Mouse (Mus musculus) heart, embryonic 13.5 days (tissue): ENCODE measurements around the gene Gm49661. TPM values are rescaled to one million over a fixed set of nuclear protein-coding genes. Genes with fewer than 3 reads are reported as not detected.

Experiments used
- ATAC-seq: fragments of 200-750 bp; cut with Nextera tagmentation; 2 replicates; pipeline ENCODE4 v1.8.0; 2017; ENCODE audit warnings: moderate TSS enrichment; ENCODE audit not compliant: insufficient number of reproducible peaks, low FRiP score, low TSS enrichment; ENCODE audit errors: extremely low read depth
- H3K27ac ChIP-seq: fragments of 300-500 bp; sonication (generic); replicated peaks from 2 replicates; pipeline ENCODE4 v1.5.1; 2015; ENCODE audit warnings: moderate library complexity, mild to moderate bottlenecking, inconsistent platforms
- H3K27me3 ChIP-seq: fragments of 300-500 bp; sonication (generic); replicated peaks from 2 replicates; pipeline ENCODE4 v1.6.1; 2015; ENCODE audit warnings: mild to moderate bottlenecking, inconsistent platforms
- H3K36me3 ChIP-seq: fragments of 300-500 bp; sonication (generic); 2 replicates; pipeline ENCODE4 v1.6.1; 2015; ENCODE audit warnings: mild to moderate bottlenecking, inconsistent platforms
- H3K4me1 ChIP-seq: fragments of 300-500 bp; sonication (generic); 2 replicates; pipeline ENCODE4 v1.6.1; 2015; ENCODE audit warnings: inconsistent platforms
- H3K4me2 ChIP-seq: fragments of 300-500 bp; sonication (generic); 2 replicates; pipeline ENCODE4 v1.6.1; 2015; ENCODE audit warnings: inconsistent platforms, mild to moderate bottlenecking, moderate library complexity
- H3K4me3 ChIP-seq: fragments of 300-500 bp; sonication (generic); 2 replicates; pipeline ENCODE4 v1.5.1; 2015; ENCODE audit warnings: moderate library complexity, mild to moderate bottlenecking, inconsistent platforms
- H3K9ac ChIP-seq: fragments of 300-500 bp; sonication (generic); 2 replicates; pipeline ENCODE4 v1.6.1; 2015; ENCODE audit warnings: inconsistent platforms, mild to moderate bottlenecking, moderate library complexity
- H3K9me3 ChIP-seq: fragments of 300-500 bp; sonication (generic); 2 replicates; pipeline ENCODE4 v1.6.1; 2016; ENCODE audit warnings: inconsistent platforms
- WGBS: fragments of 180-500 bp; shearing (Covaris S2); methylation state at CpG from one replicate; pipeline ENCODE4 v1.1.7; 2015; ENCODE audit warnings: mixed read lengths; 5-methylcytosine and 5-hydroxymethylcytosine counted together
- polyA plus RNA-seq: library from polyadenylated mRNA; unstranded; fragments of >200 nt; fragmentation: Nextera tagmentation; extraction: Ambion mirVana; gene quantifications from 2 replicates; pipeline ENCODE4 v1.2.1, GENCODE M21; 2015

The Gm49661 gene
- polyA plus RNA-seq, 1 experiment from 2014 or later, result not detected

DNA sequence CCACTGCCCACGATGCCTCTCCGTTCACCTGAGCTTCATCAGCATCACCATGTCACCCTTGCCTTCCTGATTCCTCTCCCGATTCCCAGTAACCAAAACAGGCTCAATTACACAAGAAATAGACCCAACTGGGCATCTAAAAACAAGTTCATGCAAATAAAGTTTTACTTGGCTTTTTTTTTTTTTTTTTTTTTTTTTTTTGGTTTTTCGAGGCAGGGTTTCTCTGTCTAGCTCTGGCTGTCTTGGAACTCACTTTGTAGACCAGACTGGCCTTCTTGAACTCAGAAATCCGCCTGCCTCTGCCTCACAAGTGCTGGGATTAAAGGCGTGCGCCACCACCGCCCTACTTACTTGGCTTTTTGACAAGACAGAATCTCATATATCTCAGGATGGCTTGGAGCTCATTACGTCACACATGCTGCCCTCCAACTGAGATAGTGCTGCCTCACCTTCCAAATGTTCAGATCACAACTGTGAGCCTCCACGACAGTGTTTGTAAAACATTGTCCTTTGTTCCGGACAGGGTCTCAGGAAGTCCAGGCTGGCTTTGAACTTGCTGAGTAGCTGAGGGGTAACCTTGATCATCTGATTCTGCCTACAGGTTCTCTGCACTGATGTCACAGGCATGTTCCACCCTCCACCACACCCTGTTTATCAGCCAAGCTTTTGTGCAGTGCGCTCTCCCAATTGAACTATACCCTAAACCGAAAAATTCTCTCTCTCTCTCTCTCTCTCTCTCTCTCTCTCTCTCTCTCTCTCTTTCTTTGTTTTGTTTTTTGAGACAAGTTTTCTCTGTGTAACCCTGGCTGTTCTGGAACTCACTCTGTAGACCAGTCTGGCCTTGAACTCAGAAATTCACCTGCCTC, 31.4 kb downstream of the Gm49661 start:
- ATAC-seq, result no peak

DNA sequence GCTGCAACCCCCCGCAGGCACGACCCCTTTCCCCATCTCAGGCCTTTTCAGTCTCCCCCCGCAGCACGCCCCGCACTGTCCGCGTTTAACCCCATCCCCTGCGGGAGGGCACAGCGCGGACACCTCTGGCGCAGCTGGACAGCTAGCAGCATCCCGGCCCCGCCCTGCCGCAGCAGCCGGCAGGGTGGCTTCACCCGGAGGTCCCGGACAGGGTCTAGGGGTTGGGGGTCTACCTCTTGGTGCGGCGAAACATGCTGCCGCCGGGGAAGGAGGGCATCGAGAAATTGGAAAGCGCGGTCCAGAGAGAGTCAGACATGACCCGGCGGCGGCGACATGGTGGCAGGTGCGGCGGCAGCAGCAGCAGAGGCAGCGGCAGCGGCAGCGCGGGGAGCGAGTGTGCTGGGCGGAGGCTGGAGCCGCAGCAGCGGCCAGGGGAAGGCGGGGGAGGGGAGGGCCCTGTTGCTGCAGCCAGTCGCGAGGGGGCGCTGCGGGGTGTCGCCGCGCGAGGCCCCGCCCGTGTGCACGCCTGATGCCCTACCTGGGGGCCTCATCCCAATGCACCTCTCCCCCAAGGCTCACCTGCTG, 32.2 kb downstream of the Gm49661 start, which contains the start of gene Mast1:
Gene Mast1 (minus strand): TSS at position 398 of the 585 bp plus-strand sequence.
- Histone ChIP-seq H3K27me3 (peaks cover 94% of the 10 kb centered on the region), H3K27ac (no peak within 1 kb of the TSS), H3K9ac (peak within 1 kb of the TSS; percentile 65), H3K4me2 (peak within 1 kb of the TSS; percentile 73), H3K4me3 (peak within 1 kb of the TSS; percentile 52), H3K4me1 (peaks cover 17% of the 10 kb centered on the region), H3K36me3 (no peaks in the 10 kb centered on the region), H3K9me3 (no peaks in the 10 kb centered on the region)
- ATAC-seq, result peak; percentile 22; the same call in 1 of the 2 replicates
- WGBS, result under 1% methylated on average over 47 of the region's 50 CpGs

More for the DNA sequence above, 31.4 kb downstream of the Gm49661 start:
- Histone ChIP-seq H3K4me3 (peak overlapping the region; percentile 52), H3K9me3 (no peaks in the 10 kb centered on the region), H3K36me3 (no peaks in the 10 kb centered on the region), H3K4me2 (peak overlapping the region; percentile 73), H3K4me1 (peaks cover 17% of the 10 kb centered on the region), H3K27ac (no peak overlapping the region), H3K27me3 (peaks cover 92% of the 10 kb centered on the region), H3K9ac (no peak overlapping the region)
- WGBS, result 58% methylated on average over 13 of the region's 13 CpGs

DNA sequence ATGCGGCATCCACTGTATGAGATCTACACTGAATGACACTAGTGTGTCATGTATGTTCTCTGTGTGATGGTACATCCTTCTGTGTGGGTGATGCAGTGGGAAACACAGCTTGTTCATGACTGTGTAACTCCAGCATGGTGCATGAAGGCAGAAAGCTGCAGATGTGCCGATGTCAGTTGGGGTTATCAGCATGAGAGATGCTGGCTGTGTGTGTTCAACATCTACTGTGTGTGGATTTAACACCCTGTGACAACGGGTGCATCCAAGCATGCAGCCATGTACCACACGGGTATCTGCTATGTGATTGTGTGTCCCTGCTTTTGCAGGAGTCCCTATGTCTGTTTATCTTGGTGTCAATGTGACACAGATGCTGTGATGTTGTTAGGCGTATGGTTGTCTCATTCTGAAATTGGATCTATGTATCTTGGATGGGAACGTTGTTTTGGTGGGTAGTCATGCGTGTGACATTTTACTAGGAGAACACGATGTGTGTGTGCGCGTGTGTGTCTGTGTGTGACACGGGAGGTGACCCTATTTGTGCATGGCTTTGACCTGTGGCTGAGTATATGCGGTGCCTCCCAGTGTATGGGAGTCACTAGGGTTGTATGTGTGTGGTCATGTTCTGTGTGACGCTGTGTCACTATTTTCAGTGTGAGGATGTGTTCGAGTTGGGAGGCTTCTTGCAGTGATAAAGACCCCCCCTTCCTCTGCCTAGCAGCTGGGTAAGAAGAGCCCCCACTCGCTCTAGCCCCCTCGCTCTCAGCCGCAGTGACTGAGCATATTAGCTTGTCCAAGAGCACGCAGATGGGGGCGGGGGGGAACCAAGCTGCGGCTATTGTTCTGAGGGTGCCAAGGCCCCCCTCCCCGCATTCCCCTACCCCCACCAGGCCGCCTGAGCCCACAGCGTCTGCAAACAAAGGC, 32.9 kb downstream of the Gm49661 start:
- H3K36me3 ChIP-seq, result no peaks in the 10 kb centered on the region
- no peak overlapping the region for H3K27ac ChIP-seq
- peak overlapping the region; percentile 52 for H3K4me3 ChIP-seq
- peak overlapping the region; percentile 73 for H3K4me2 ChIP-seq
- H3K9ac ChIP-seq, result peak overlapping the region; percentile 65; the same call in 1 of the 2 replicates
- H3K27me3 ChIP-seq, result peaks cover 95% of the 10 kb centered on the region
- H3K9me3 ChIP-seq, result no peaks in the 10 kb centered on the region
- ATAC-seq, result no peak
- H3K4me1 ChIP-seq, result peaks cover 17% of the 10 kb centered on the region
- 25% methylated on average over 23 of the region's 23 CpGs for WGBS

DNA sequence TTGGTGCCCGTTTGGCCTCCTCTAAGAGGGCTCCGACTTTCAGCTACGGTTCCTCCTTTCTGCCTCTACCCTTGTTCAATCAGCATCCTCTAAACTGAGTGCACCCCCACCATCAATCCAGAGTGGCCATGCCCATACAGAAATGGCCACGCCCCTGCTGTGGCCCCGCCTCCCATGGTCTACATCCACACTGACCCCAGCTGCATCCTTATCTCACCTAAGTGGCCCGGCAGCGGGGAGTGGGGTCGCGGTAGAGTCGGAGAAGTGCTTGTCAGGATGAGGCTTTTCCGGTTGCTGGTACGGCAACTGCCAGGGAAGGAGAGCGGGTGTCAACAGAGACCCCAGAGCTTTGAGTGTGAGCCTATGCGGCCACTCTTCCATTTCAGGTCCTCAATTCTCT, 33.7 kb downstream of the Gm49661 start:
- Histone ChIP-seq H3K27me3 (peaks cover 95% of the 10 kb centered on the region), H3K9ac (no peak overlapping the region), H3K27ac (no peak overlapping the region), H3K36me3 (no peaks in the 10 kb centered on the region), H3K4me1 (peaks cover 17% of the 10 kb centered on the region), H3K4me3 (no peak overlapping the region), H3K4me2 (no peak overlapping the region), H3K9me3 (no peaks in the 10 kb centered on the region)
- no peak for ATAC-seq
- 6% methylated on average over 14 of the region's 14 CpGs for WGBS

DNA sequence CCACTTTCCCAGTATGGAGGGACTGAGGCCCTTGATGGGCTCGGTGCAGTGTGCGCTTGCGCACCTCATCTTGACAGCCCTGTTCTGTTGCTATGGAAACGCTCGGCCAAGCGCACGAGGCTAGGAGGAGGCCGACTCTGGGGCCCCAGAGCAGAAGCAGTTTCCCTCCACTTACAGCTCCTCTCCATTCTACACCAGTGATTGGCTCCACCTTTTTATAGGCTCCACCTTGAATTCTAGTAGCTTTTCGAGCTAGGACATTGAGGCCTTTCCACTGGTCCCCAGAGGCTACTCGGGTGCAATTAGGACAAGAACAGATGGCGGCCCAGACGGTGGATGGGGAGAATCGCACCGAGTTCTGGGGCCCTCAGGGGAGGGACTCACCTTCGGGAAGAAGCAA, 34.4 kb downstream of the Gm49661 start:
- ATAC-seq, result no peak
- no peaks in the 10 kb centered on the region for H3K36me3 ChIP-seq
- 2% methylated on average over 15 of the region's 15 CpGs for WGBS

DNA sequence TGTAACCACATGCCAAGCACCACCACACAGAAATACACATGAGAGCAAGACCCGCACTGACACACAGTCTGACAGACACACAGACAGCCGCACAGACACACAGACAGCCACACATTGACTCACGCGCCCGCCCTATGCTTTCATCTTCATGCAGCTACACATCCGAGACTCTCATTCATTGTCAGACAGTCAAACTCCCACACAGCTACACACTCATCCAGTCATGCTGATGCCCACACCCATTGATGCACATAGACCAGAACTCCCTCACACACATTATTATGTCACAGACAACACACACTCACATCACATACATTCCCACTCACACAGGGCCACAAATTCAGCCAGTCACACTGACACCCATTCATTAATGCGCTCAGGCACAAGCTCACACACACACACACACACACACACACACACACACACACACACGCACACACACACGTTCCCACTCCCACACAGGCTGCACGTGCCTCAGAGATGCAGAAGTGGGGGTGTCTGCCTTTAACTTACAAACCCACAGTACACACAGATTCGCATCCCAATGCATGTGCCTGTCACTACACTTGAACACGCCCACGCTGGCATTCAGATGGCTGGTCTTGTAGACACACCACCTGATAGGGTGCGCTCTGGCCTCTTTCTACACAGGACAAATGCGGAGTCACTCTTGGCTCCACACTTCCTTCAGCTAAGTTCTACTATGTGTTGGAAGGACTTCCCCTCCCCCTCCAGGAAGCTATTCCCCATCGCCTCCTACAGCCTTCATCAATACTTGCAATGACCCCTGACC, 35.3 kb downstream of the Gm49661 start:
- Histone ChIP-seq H3K27ac (no peak overlapping the region), H3K4me2 (no peak overlapping the region), H3K9ac (no peak overlapping the region), H3K36me3 (no peaks in the 10 kb centered on the region), H3K27me3 (peaks cover 96% of the 10 kb centered on the region), H3K9me3 (no peaks in the 10 kb centered on the region), H3K4me3 (no peak overlapping the region), H3K4me1 (peaks cover 20% of the 10 kb centered on the region)
- WGBS, result 76% methylated on average over 16 of the region's 16 CpGs
- no peak for ATAC-seq

More for the DNA sequence above, 34.4 kb downstream of the Gm49661 start:
- Histone ChIP-seq H3K4me1 (peaks cover 17% of the 10 kb centered on the region), H3K9me3 (no peaks in the 10 kb centered on the region), H3K9ac (no peak overlapping the region), H3K4me3 (no peak overlapping the region), H3K27ac (no peak overlapping the region), H3K4me2 (no peak overlapping the region), H3K27me3 (peaks cover 96% of the 10 kb centered on the region)

DNA sequence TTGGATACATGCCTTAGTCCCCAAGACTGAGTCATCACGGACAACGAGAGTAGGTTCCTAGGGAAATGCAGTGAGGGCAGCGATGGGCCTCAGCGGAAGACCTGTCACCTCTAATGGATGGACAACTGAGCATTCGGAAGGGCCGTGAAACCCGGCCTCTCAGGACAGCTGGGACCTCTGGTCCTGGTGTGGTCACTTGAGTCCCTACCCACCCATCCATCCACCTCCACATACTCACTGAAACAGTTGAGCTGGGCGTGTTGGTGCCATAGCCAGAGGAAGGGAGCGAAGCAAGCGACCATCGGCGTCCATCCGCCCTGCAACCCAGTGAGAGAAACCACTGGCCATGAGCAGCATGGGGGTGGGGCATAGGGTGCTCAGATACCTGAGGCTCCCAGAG, 38.7 kb downstream of the Gm49661 start:
- Histone ChIP-seq H3K4me3 (no peak overlapping the region), H3K9ac (no peak overlapping the region), H3K4me2 (no peak overlapping the region), H3K36me3 (no peaks in the 10 kb centered on the region), H3K27me3 (peaks cover 89% of the 10 kb centered on the region), H3K27ac (no peak overlapping the region), H3K4me1 (peaks cover 19% of the 10 kb centered on the region), H3K9me3 (no peaks in the 10 kb centered on the region)
- WGBS, result 80% methylated on average over 13 of the region's 13 CpGs
- ATAC-seq, result no peak

DNA sequence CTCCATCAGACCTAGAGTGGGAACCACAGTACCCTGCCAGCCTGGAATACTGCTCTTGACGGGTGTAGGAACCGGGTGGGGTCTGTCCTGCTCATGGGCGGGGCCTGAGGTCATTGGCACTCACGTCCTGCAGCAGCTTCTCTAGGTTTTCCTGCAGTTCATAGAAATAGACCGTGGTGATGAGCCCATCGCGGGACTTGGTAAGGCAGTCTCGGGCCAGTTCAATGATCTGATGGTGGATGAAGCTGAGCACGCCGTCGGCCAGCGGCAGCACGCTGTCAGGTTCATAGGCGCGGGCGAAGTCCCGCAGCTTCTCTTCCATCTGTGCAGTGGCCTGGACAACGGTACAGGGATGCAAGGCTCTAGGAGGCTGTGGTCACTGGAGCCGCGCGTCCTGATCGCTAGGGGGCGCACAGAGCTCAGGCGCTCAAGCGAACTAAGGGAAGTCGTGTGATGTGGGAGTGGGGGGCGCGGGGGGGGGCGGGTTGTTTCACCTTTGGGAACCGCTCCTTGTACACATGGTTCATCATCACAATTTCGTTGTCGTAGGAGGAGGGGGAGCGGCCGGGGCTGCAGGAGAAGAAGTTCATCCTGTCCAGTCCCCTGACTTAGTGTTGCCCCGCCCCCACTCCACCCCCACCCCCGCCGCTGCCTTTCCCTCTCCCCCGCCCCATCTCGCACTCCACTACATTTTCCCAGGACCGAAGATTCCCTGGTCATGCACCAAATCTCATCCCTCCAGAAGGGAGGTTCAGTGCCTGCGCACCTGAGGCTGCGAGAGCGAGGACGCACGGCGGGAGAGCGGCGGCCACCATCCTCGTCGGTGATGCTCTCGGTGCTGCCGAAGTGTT, 40.6 kb downstream of the Gm49661 start:
- peaks cover 89% of the 10 kb centered on the region for H3K27me3 ChIP-seq
- H3K4me2 ChIP-seq, result peak overlapping the region; percentile 70
- H3K4me1 ChIP-seq, result peaks cover 9% of the 10 kb centered on the region; the same call in 1 of the 2 replicates
- H3K9me3 ChIP-seq, result no peaks in the 10 kb centered on the region
- peak overlapping the region; percentile 40; the same call in 1 of the 2 replicates for H3K9ac ChIP-seq
- no peak overlapping the region for H3K27ac ChIP-seq
- peak overlapping the region; percentile 42 for H3K4me3 ChIP-seq
- ATAC-seq, result peak; percentile 60; the same call in 1 of the 2 replicates
- 4% methylated on average over 51 of the region's 52 CpGs for WGBS
- H3K36me3 ChIP-seq, result no peaks in the 10 kb centered on the region

DNA sequence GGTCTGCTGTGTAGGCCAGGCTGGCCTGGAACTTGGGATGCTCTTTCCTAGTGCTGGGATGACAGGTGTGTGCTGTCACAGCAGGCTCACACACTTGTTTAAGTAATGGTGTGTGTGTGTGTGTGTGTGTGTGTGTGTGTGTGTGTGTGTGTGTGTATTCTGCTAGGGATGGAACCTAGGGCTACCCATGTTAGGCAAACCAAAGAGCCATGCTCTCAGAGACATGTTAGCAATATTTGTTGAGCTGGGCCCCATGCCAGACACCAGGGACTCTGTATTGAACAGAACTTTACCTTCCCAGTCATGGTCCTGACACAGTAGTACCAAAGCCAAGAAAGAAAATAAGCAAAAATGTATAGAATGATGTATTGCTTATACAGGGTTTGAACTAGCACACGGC, 41.7 kb downstream of the Gm49661 start:
- Histone ChIP-seq H3K36me3 (no peaks in the 10 kb centered on the region), H3K9ac (no peak overlapping the region), H3K4me1 (peaks cover 9% of the 10 kb centered on the region; the same call in 1 of the 2 replicates), H3K4me3 (no peak overlapping the region), H3K4me2 (no peak overlapping the region), H3K27ac (no peak overlapping the region), H3K9me3 (no peaks in the 10 kb centered on the region), H3K27me3 (peaks cover 88% of the 10 kb centered on the region)
- 59% methylated on average over 1 of the region's 1 CpGs for WGBS
- ATAC-seq, result no peak

DNA sequence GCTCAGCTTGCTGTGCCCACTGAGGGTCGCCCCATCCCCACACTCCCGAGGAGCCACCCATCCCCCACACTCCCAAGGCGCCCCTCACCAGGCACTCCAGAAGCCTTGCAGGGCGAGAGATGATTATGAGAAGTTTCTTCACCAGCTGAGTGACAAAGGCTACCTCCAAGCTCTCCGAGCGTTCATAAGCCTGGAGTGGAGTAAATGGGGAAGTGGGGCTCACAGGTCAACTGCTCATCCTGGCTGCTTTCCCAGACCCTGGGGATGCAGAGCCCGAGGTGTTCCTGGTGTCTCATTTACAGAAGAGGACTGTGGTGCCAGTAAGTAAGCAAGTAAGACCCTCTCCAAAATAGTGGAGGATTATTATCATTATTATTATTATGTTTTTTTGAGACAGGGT, 43.7 kb downstream of the Gm49661 start:
- Histone ChIP-seq H3K9ac (no peak overlapping the region), H3K4me3 (no peak overlapping the region), H3K27ac (no peak overlapping the region), H3K9me3 (no peaks in the 10 kb centered on the region), H3K27me3 (peaks cover 80% of the 10 kb centered on the region), H3K4me1 (peaks cover 16% of the 10 kb centered on the region), H3K36me3 (no peaks in the 10 kb centered on the region), H3K4me2 (no peak overlapping the region)
- ATAC-seq, result no peak
- WGBS, result 55% methylated on average over 7 of the region's 7 CpGs
